Mouse (Mus musculus) stomach, embryonic 16.5 days (tissue): ENCODE results near the gene Igfbpl1. TPM values are rescaled to one million over a fixed set of nuclear protein-coding genes. Genes with fewer than 3 reads are reported as not detected.

Source experiments
- ATAC-seq: fragments of 200-750 bp; cut with Nextera tagmentation; 2 replicates; pipeline ENCODE4 v1.8.0; 2017; ENCODE audit warnings: moderate number of reproducible peaks, moderate TSS enrichment; ENCODE audit not compliant: insufficient read depth, low FRiP score
- H3K27ac ChIP-seq: fragments of 300-500 bp; sonication (generic); 2 replicates; pipeline ENCODE4 v1.5.1; 2014; ENCODE audit warnings: low read length
- H3K27me3 ChIP-seq: fragments of 300-500 bp; sonication (generic); 2 replicates; pipeline ENCODE4 v1.6.1; 2014; ENCODE audit warnings: low read length, control low read depth, mixed read lengths; ENCODE audit not compliant: control insufficient read depth, insufficient read depth
- H3K36me3 ChIP-seq: fragments of 300-500 bp; sonication (generic); 2 replicates; pipeline ENCODE4 v1.6.1; 2014; ENCODE audit warnings: low read length; ENCODE audit not compliant: control insufficient read depth, insufficient read depth
- H3K4me1 ChIP-seq: fragments of 300-500 bp; sonication (generic); 2 replicates; pipeline ENCODE4 v1.6.1; 2014; ENCODE audit warnings: low read length, control low read depth, mixed read lengths; ENCODE audit not compliant: control insufficient read depth, insufficient read depth
- H3K4me2 ChIP-seq: fragments of 300-500 bp; sonication (generic); 2 replicates; pipeline ENCODE4 v1.6.1; 2014; ENCODE audit warnings: low read depth, low read length, mixed read lengths
- H3K4me3 ChIP-seq: fragments of 300-500 bp; sonication (generic); replicated peaks from 2 replicates; pipeline ENCODE4 v1.5.1; 2014; ENCODE audit warnings: mild to moderate bottlenecking, low read length
- H3K9ac ChIP-seq: fragments of 300-500 bp; sonication (generic); 2 replicates; pipeline ENCODE4 v1.6.1; 2014; ENCODE audit warnings: low read length
- H3K9me3 ChIP-seq: fragments of 300-500 bp; sonication (generic); replicated peaks from 2 replicates; pipeline ENCODE4 v1.6.1; 2016; ENCODE audit warnings: low read length, control low read depth; ENCODE audit not compliant: control insufficient read depth
- WGBS: fragments of 180-500 bp; shearing (Covaris S2); extraction: QIAGEN DNeasy Blood & Tissue Kit; methylation state at CpG from one replicate; pipeline ENCODE4 v1.1.7; 2014; 5-methylcytosine and 5-hydroxymethylcytosine counted together
- polyA plus RNA-seq: library from polyadenylated mRNA; unstranded; fragments of >200 nt; fragmentation: Nextera tagmentation; extraction: Ambion mirVana; gene quantifications from 2 replicates; pipeline ENCODE4 v1.2.1, GENCODE M21; 2015

The Igfbpl1 gene
- polyA plus RNA-seq, 1 experiment from 2014 or later: 0.46 TPM

DNA sequence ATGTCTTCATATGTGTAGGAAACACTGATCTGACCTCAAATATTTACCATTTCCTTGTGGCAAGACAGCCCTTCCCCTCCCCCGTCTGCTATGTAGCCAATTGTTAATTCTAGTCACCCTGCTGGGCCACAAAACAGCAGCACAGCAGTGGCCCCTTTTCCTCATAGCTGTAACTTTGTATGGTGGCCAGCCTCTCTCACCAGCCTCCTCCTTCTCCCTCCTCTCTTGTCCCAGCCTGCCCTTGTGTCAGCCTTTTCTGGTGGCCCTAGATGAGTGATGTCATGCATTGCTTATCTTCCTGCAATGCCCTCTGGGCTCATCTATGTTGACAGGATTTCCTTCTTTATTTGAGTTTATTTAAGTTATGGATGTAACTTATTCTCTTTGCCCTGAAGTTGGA lies 22.7 kb upstream of the Igfbpl1 start:
- Histone ChIP-seq H3K36me3 (no peaks in the 10 kb centered on the region), H3K4me1 (peaks cover 4% of the 10 kb centered on the region; the same call in 1 of the 2 replicates), H3K4me2 (no peak overlapping the region), H3K9ac (no peak overlapping the region), H3K4me3 (no peak overlapping the region), H3K9me3 (no peaks in the 10 kb centered on the region), H3K27ac (no peak overlapping the region), H3K27me3 (no peaks in the 10 kb centered on the region)
- no peak for ATAC-seq
- WGBS: 66% methylated on average over 1 of the region's 1 CpGs

DNA sequence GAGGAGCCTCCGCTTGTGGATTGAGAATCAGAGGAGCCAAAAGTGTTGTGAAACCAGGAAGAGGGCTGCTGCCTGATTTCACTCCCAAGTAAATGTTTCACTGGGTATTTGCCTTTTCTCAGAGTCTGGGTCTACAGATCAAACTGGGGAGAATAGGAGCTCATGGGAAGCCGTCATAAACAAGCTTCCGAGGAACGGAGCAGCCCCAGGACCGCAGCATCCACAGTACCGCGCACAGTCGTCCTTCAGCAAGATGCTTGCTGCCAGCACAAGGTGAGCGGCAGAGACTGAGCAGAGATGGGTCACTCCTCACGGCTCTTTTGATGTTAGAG lies 22.1 kb upstream of the Igfbpl1 start:
- H3K36me3 ChIP-seq: no peaks in the 10 kb centered on the region
- H3K4me2 ChIP-seq: no peak overlapping the region
- no peak overlapping the region for H3K4me3 ChIP-seq
- no peak overlapping the region for H3K27ac ChIP-seq
- H3K4me1 ChIP-seq: peaks cover 1% of the 10 kb centered on the region; the same call in 1 of the 2 replicates
- no peak for ATAC-seq
- WGBS: 43% methylated on average over 10 of the region's 10 CpGs
- no peaks in the 10 kb centered on the region for H3K27me3 ChIP-seq
- H3K9me3 ChIP-seq: no peaks in the 10 kb centered on the region
- no peak overlapping the region for H3K9ac ChIP-seq

DNA sequence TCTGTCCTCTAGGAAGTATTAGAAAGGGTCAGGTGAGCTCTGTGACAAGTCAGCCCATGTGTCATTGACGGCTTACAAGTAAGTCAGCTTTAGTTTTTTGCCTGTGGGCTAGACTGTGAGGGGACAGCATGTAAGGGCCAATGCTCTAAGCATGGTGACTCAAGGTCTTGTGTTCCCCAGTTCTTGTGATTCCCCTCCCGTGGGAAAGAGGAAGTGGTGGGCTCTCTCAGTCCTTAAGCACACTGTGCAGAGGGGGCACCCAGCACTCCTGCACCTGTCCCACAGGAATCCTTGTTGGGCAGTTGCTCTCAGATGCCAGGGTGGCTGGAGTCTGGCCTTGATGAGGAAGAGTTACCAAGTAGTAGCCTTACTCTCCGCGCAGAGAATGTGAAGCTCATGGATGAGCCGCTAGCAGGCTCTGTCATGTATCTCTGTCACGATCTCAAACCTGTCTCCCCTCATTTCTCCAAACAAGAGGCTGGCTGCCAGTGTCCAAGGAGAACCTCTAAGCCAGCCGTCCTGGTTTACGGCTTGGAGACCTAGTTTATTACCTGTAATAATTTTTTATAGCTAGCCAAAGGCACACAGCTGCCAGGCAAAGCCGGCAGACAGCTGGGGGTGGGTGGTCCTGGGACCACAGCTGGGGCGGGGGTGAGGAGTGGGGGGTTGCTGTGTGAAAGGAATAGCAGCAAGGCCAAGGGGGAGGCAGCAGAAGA lies 21.5 kb upstream of the Igfbpl1 start, which contains the start of gene Stra6l:
Stra6l (plus strand) TSS at position 556 of the 716 bp plus-strand sequence.
- H3K27ac ChIP-seq: no peak within 1 kb of the TSS
- no peaks in the 10 kb centered on the region for H3K4me1 ChIP-seq
- ATAC-seq: no peak
- no peaks in the 10 kb centered on the region for H3K9me3 ChIP-seq
- H3K4me3 ChIP-seq: no peak within 1 kb of the TSS
- H3K4me2 ChIP-seq: no peak within 1 kb of the TSS
- H3K27me3 ChIP-seq: no peaks in the 10 kb centered on the region
- no peak within 1 kb of the TSS for H3K9ac ChIP-seq
- 47% methylated on average over 10 of the region's 10 CpGs for WGBS
- H3K36me3 ChIP-seq: no peaks in the 10 kb centered on the region

DNA sequence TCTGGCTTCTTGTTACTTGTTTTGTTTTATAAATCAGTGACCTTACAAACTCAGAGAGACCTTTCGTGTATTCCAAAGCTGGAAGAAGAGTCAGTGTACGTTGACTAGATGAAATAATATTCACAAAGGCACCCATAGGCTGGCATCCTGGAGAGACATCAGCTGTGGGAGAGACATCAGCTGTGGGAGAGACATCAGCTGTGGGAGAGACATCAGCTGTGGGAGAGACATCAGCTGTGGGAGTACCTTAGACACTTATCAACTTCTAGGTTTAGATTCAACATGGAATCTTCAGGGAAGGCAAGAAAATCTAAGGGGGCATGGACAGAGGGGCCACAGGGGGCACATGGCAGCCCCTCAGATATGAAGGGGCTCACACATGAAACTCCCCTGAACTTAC lies 19.5 kb upstream of the Igfbpl1 start:
- Histone ChIP-seq H3K27me3 (no peaks in the 10 kb centered on the region), H3K9me3 (no peaks in the 10 kb centered on the region), H3K27ac (no peak overlapping the region), H3K4me2 (no peak overlapping the region), H3K4me3 (no peak overlapping the region), H3K9ac (no peak overlapping the region), H3K4me1 (no peaks in the 10 kb centered on the region), H3K36me3 (no peaks in the 10 kb centered on the region)
- WGBS: 86% methylated on average over 2 of the region's 2 CpGs
- no peak for ATAC-seq

DNA sequence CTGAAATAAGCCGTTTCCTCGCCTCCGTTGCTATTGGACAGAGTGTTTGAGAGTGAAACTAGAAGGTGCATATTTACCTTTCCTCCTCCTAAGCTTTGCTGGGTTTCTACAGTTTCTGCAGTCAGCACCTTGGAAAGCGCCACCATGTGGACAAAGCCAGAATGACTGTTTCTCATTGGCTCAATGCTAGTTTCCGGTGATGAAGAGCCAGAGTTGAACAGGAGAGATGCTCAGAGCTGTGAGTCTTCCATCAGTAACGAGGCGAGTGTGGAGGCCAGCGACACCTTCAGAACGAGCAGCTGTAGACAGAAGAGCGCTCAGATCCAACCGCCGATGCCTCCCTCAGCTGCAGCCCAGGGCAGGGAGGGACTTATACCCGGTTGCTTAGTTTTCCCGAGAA lies 17.6 kb upstream of the Igfbpl1 start:
- Histone ChIP-seq H3K36me3 (no peaks in the 10 kb centered on the region), H3K9ac (no peak overlapping the region), H3K4me1 (no peaks in the 10 kb centered on the region), H3K4me3 (no peak overlapping the region), H3K27ac (no peak overlapping the region), H3K27me3 (no peaks in the 10 kb centered on the region), H3K9me3 (no peaks in the 10 kb centered on the region), H3K4me2 (no peak overlapping the region)
- no peak for ATAC-seq
- WGBS: 53% methylated on average over 14 of the region's 14 CpGs

DNA sequence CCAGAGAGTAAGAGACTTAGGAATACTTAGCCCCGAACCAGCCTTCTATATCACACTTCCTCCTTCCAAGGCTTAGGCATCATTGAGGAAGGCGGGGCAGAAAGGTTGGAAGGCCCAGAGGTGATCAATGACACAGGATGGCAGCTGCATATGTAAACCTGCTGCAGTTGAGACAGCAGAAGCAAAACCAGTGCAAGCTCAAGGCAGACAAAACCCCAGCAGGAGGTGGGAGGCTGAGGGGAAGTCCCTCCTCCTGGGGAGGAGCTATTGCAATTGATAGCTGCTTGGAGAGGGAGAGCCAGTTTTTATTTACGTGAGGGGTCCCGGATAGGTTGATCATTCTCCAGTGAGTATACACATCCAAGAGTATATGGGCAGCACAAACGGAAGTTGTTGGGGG lies 6.7 kb upstream of the Igfbpl1 start:
- no peaks in the 10 kb centered on the region for H3K4me1 ChIP-seq
- no peaks in the 10 kb centered on the region for H3K36me3 ChIP-seq
- ATAC-seq: no peak
- no peaks in the 10 kb centered on the region for H3K9me3 ChIP-seq
- 35% methylated on average over 5 of the region's 5 CpGs for WGBS
- no peak overlapping the region for H3K4me2 ChIP-seq
- no peak overlapping the region for H3K4me3 ChIP-seq
- no peak overlapping the region for H3K9ac ChIP-seq
- H3K27ac ChIP-seq: no peak overlapping the region
- peaks cover 14% of the 10 kb centered on the region; the same call in 1 of the 2 replicates for H3K27me3 ChIP-seq

DNA sequence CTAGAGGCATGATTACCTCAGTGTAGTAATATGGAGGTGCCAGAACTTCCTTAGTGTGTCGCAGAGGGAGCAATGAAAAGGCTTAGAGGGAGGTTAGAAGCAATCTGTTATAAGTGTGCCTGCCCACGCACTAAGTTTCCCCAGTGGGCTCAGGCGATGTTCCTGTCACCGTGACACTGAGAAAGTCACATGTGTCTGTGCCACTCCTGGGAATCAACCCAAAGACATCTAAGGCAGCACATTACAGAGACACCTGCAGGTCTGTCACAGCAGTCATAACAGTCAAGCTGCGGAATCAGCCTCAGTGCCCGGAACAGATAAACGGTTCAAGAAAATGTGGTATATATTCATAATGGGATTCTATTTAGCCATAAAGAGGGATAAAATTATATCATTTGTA lies 5.3 kb upstream of the Igfbpl1 start:
- Histone ChIP-seq H3K27ac (no peak overlapping the region), H3K27me3 (peaks cover 27% of the 10 kb centered on the region), H3K4me2 (no peak overlapping the region), H3K9ac (no peak overlapping the region), H3K4me3 (no peak overlapping the region), H3K9me3 (no peaks in the 10 kb centered on the region), H3K4me1 (no peaks in the 10 kb centered on the region), H3K36me3 (no peaks in the 10 kb centered on the region)
- 84% methylated on average over 7 of the region's 7 CpGs for WGBS
- no peak for ATAC-seq

DNA sequence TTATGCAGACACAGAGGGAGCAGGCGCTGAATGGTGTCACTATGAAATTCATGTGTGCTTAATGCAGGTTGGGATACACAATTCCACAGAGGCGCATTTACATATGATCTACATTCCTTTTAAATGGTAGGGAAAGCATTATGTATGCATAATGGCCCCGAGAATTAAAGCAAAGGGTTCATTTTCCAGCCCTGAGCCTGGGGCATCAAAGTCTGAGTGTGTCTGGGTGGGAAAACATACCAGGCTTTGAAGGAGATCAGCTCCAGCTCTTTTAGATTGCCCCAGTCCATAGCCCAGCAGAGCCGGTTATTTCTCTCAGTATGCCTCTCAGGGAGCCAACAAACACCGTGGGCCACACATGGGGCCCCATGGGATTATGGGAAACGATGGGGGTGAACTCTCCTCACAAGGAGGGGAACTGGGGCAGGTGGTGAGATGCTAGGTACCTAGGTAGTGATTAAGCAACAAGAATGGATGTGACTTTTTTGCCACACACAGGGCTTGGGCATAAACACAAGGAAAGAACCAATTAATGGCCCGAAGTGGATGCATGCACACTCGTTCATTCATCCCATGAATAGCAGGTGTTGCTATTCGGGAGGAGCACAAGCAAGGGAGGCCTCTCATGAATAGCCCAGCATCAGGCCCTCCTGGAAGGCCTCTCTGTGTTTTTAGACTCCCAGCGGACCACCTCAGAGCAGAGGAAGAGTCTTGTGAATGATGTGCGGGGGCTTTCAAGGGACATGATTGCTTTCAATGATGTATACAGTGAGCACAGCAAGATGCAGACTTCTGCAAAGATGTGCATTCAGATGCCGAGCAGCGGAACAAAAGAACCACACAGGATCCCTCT lies 3.4 kb upstream of the Igfbpl1 start:
- 59% methylated on average over 13 of the region's 13 CpGs for WGBS
- Histone ChIP-seq H3K4me3 (no peak overlapping the region), H3K27ac (no peak overlapping the region), H3K36me3 (no peaks in the 10 kb centered on the region), H3K9me3 (no peaks in the 10 kb centered on the region), H3K4me1 (no peaks in the 10 kb centered on the region), H3K9ac (no peak overlapping the region), H3K4me2 (no peak overlapping the region), H3K27me3 (peaks cover 45% of the 10 kb centered on the region)
- no peak for ATAC-seq

DNA sequence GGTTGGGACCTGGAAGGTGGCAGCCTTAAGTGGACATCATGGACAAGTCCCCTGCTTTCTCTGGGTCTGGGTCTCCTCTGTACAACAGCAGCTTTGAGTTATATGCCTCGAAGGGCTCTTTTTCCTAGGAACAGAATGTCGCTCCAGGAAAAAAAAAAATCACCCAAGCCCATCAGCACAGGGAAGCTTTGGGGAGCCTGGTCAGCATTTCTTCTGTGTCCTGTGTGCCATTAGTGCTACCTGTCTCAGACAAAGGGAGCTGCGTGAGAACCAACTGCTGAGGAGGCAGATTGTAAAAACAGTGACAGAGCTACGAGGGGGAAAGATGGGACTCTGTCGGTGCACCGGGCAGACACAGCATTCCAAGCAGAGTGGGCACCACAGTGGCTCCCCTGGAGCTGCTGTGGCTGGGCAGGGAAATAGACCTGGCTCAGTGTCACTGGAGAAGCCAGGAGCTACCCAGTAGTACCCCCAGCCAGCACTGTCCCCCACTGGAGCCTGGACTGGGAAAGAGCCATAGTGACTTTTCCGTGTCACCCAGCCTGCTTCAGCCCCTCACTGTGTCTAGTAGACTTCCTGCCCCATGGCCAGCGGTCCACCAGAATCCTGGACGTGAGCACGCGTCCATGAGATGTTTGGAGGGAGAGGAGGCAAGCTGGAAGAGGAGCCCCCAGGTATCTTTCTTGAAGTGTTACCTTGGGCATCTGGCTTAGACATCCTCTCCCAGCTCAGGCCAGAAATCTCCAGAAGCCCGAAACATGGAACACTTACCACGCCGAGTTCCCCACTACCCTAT lies 1.8 kb downstream of the Igfbpl1 start:
- H3K4me1 ChIP-seq: no peaks in the 10 kb centered on the region; the same call in 1 of the 2 replicates
- no peaks in the 10 kb centered on the region for H3K36me3 ChIP-seq
- H3K27ac ChIP-seq: no peak overlapping the region
- no peak for ATAC-seq
- no peaks in the 10 kb centered on the region for H3K9me3 ChIP-seq
- H3K27me3 ChIP-seq: peaks cover 58% of the 10 kb centered on the region
- WGBS: 32% methylated on average over 14 of the region's 14 CpGs
- no peak overlapping the region for H3K9ac ChIP-seq
- H3K4me2 ChIP-seq: no peak overlapping the region
- H3K4me3 ChIP-seq: no peak overlapping the region
